Mouse (Mus musculus): ENCODE data around the gene Ranbp2. TPM values are rescaled to one million over a fixed set of nuclear protein-coding genes. Genes with fewer than 3 reads are reported as not detected.
A peak's percentile ranks its signal among the peaks of the same experiment; 100 is the strongest.
"Not testable (repeated sequence)": the region's sequence is repeated elsewhere in the genome, so short reads cannot be mapped to it uniquely, and the experiment has no call there.

Ranbp2 gene
- polyA plus RNA-seq, 1 experiment = 13.6 TPM

GRCm38 (mm10) chr10:58496732-58497131 lies 50.0 kb downstream of the Ranbp2 start:
- no peak for DNase-seq (ENCODE audit: low spot score)

GRCm38 (mm10) chr10:58497320-58498284 lies 50.9 kb downstream of the Ranbp2 start, which contains the start of gene Ccdc138:
Ccdc138 (plus strand) TSS chr10:58497948.
- peak; percentile 83 for DNase-seq (ENCODE audit: low spot score)

GRCm38 (mm10) chr10:58498516-58498915 lies 51.8 kb downstream of the Ranbp2 start:
- no peak for DNase-seq (ENCODE audit: low spot score)

- DNase-seq (ENCODE audit: low spot score) = no peak
These were observed 82.6 kb downstream of the Ranbp2 start for GRCm38 (mm10) chr10:58529358-58529757.

GRCm38 (mm10) chr10:58530896-58531790 lies 84.4 kb downstream of the Ranbp2 start:
- no peak for DNase-seq (ENCODE audit: low spot score)

GRCm38 (mm10) chr10:58532177-58532576 lies 85.5 kb downstream of the Ranbp2 start:
- no peak for DNase-seq (ENCODE audit: low spot score)

GRCm38 (mm10) chr10:58536276-58536675 lies 89.6 kb downstream of the Ranbp2 start:
- not testable (repeated sequence) for DNase-seq (ENCODE audit: low spot score)

- DNase-seq (ENCODE audit: low spot score) = no peak
These were observed 93.9 kb downstream of the Ranbp2 start for GRCm38 (mm10) chr10:58540613-58541012.

Other genes with a start within 250 kb of the Ranbp2 start
- not detected in 2 replicates for gene AW822073, start 222.0 kb upstream of the Ranbp2 start, polyA plus RNA-seq (2012; rRNA removed)
- gene Duxf3, start 214.2 kb upstream of the Ranbp2 start, polyA plus RNA-seq (2012; rRNA removed) = not detected in 2 replicates
- gene Gm4981, start 210.2 kb upstream of the Ranbp2 start, polyA plus RNA-seq (2012; rRNA removed) = not detected in 2 replicates
- 29.4 and 32.4 TPM in 2 replicates for gene Gcc2, start 191.4 kb upstream of the Ranbp2 start, polyA plus RNA-seq (2012; rRNA removed)
- gene Lims1, start 123.5 kb upstream of the Ranbp2 start, polyA plus RNA-seq (2012; rRNA removed) = 52.0 and 56.9 TPM in 2 replicates
- 1.8 and 2.0 TPM in 2 replicates for gene Ccdc138, start 51.0 kb downstream of the Ranbp2 start, polyA plus RNA-seq (2012; rRNA removed)
- 1.4 and 1.5 TPM in 2 replicates for gene Edar, start 228.7 kb downstream of the Ranbp2 start, polyA plus RNA-seq (2012; rRNA removed)

Measured in urinary bladder, adult 2 months (tissue).